Mouse (Mus musculus) liver, embryonic 11.5 days (tissue): ENCODE data around the gene Gm45208. TPM values are rescaled to one million over a fixed set of nuclear protein-coding genes. Genes with fewer than 3 reads are reported as not detected.

Experiments
- ATAC-seq: fragments of 200-750 bp; cut with Nextera tagmentation; replicated peaks from 2 replicates; pipeline ENCODE4 v1.8.0; 2017; ENCODE audit warnings: moderate number of reproducible peaks, mild to moderate bottlenecking, moderate TSS enrichment, moderate library complexity; ENCODE audit not compliant: low FRiP score
- DNase-seq: peaks from one replicate; pipeline ENCODE4 v3.0.0-alpha.2; 2017; ENCODE audit warnings: low spot score
- H3K27ac ChIP-seq: fragments of 300-500 bp; sonication (generic); 2 replicates; pipeline ENCODE4 v1.5.1; 2014; ENCODE audit warnings: mild to moderate bottlenecking, low read depth, low read length, control low read depth
- H3K27me3 ChIP-seq: fragments of 300-500 bp; sonication (generic); replicated peaks from 2 replicates; pipeline ENCODE4 v1.6.1; 2014; ENCODE audit warnings: low read length, mixed read lengths; ENCODE audit not compliant: control insufficient read depth, insufficient read depth
- H3K36me3 ChIP-seq: fragments of 300-500 bp; sonication (generic); 2 replicates; pipeline ENCODE4 v1.6.1; 2014; ENCODE audit warnings: mild to moderate bottlenecking, low read length, moderate library complexity, mixed read lengths; ENCODE audit not compliant: control insufficient read depth, insufficient read depth
- H3K4me1 ChIP-seq: fragments of 300-500 bp; sonication (generic); replicated peaks from 2 replicates; pipeline ENCODE4 v1.6.1; 2014; ENCODE audit warnings: low read length, mixed read lengths; ENCODE audit not compliant: control insufficient read depth, insufficient read depth
- H3K4me2 ChIP-seq: fragments of 300-500 bp; sonication (generic); 2 replicates; pipeline ENCODE4 v1.6.1; 2014; ENCODE audit warnings: mild to moderate bottlenecking, control low read depth, moderate library complexity
- H3K4me3 ChIP-seq: fragments of 300-500 bp; sonication (generic); 2 replicates; pipeline ENCODE4 v1.5.1; 2014; ENCODE audit warnings: low read depth, low read length, control low read depth
- H3K9ac ChIP-seq: fragments of 300-500 bp; sonication (generic); 2 replicates; pipeline ENCODE4 v1.6.1; 2014; ENCODE audit warnings: low read depth, low read length, control low read depth
- H3K9me3 ChIP-seq: fragments of 300-500 bp; sonication (generic); 2 replicates; pipeline ENCODE4 v1.6.1; 2016; ENCODE audit warnings: low read length, inconsistent platforms, mixed read lengths; ENCODE audit not compliant: control insufficient read depth
- WGBS: fragments of 180-500 bp; shearing (Covaris S2); extraction: QIAGEN DNeasy Blood & Tissue Kit; methylation state at CpG from one replicate; pipeline ENCODE4 v1.1.7; 2014; 5-methylcytosine and 5-hydroxymethylcytosine counted together
- polyA plus RNA-seq: library from polyadenylated mRNA; unstranded; fragments of >200 nt; fragmentation: Nextera tagmentation; extraction: Ambion mirVana; gene quantifications from 2 replicates; pipeline ENCODE4 v1.2.1, GENCODE M21; 2014

The Gm45208 gene
- polyA plus RNA-seq, 1 experiment from 2014 or later, result not detected

DNA sequence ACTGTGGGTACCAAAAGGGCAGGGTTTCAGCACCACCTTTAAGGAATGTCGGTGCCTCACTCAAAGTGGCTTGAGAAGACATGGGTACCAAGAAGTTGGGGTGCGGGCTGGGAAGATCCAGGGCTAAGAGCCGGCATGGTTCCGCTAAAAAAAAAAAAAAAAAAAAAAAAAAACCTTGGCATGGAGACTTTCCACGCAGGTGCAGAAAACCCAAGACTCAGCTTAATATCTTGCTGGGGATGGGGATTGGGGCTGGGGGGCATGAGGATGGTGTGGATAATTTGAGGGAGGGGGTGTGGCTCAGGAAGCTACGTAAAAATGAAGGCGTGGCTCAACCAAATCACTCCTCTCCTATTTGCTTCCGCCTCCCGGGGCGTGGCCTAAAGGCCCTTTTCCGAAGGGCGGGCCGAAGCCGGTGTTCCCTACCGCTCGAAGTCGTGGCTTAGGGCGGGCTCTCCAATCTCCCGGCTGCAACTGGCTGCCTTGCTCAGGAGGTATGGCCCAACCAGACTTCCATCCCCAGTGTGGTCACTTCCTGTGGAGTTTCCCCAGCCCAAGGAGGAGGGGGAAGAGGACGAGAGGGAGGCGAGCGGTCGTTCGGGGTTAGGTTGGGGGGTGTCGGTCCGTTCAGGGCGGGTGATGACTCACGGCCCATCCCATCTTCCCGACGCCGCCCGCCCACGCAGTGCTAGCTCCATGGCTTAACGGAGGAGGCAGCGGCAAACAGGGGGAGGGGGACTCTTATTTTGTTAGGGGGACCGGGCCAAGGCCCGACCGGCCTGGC lies 40.3 kb downstream of the Gm45208 start, which contains the start of gene Tfe3:
Tfe3 (plus strand) TSS at position 424 of the 784 bp plus-strand sequence.
- ATAC-seq, result peak; percentile 92
- H3K4me1 ChIP-seq, result peaks cover 18% of the 10 kb centered on the region
- peak within 1 kb of the TSS; percentile 83 for H3K4me2 ChIP-seq
- peak within 1 kb of the TSS; percentile 53 for H3K27ac ChIP-seq
- no peaks in the 10 kb centered on the region for H3K9me3 ChIP-seq
- H3K36me3 ChIP-seq, result no peaks in the 10 kb centered on the region
- 7% methylated on average over 38 of the region's 38 CpGs for WGBS
- peak within 1 kb of the TSS; percentile 69 for H3K9ac ChIP-seq
- H3K4me3 ChIP-seq, result peak within 1 kb of the TSS; percentile 73
- peak; percentile 78 for DNase-seq
- H3K27me3 ChIP-seq, result no peaks in the 10 kb centered on the region

GRCm38 (mm10) chrX:7762921-7763197 lies 40.8 kb downstream of the Gm45208 start:
- Histone ChIP-seq H3K27me3 (no peaks in the 10 kb centered on the region), H3K36me3 (no peaks in the 10 kb centered on the region), H3K4me2 (peak overlapping the region; percentile 83), H3K9ac (peak overlapping the region; percentile 69), H3K4me3 (peak overlapping the region; percentile 73), H3K9me3 (no peaks in the 10 kb centered on the region), H3K27ac (peak overlapping the region; percentile 53), H3K4me1 (peaks cover 18% of the 10 kb centered on the region)
- no peak for DNase-seq
- 14% methylated on average over 21 of the region's 21 CpGs for WGBS
- ATAC-seq, result peak; percentile 16

- H3K9ac ChIP-seq, result peak overlapping the region; percentile 30; the same call in 1 of the 2 replicates
- ATAC-seq, result peak; percentile 14; the same call in 1 of the 2 replicates
- no peaks in the 10 kb centered on the region for H3K27me3 ChIP-seq
- H3K9me3 ChIP-seq, result no peaks in the 10 kb centered on the region
- peak overlapping the region; percentile 32 for H3K27ac ChIP-seq
- peak overlapping the region; percentile 73 for H3K4me3 ChIP-seq
- peaks cover 18% of the 10 kb centered on the region for H3K4me1 ChIP-seq
- DNase-seq, result peak; percentile 43
- no peaks in the 10 kb centered on the region for H3K36me3 ChIP-seq
- 12% methylated on average over 22 of the region's 22 CpGs for WGBS
- H3K4me2 ChIP-seq, result peak overlapping the region; percentile 83
Measured at GRCm38 (mm10) chrX:7763631-7764393, 41.8 kb downstream of the Gm45208 start.

DNA sequence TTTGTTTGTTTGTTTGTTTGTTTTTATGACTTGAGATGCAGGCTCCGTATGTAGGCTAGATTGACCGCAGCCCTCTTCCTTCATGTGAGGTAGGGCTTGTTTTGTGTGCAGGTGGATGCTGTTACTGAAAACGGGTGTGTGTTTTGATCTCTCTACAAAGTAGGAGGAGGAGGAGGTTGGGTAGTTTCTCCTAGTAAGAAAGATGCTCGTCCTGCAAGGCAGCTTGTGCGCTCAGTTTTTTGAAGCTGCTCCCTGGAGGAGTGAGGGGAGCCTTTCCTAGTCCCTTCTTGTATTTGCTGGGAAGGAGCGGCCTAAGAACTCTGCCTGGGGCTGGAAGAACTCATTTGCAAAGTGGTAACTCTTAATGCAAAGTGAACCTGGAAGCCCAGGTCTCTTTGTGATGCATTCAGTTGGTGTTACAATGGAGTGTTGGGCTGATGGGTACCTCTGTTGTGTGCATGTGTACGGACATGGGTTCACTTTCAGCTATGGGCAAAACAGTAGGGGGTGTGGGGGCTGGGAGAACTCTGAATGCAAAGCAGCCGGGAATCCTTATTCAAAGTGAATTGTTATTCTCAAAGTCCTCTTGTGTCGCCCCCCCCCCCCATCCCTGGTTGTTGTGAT lies 42.7 kb downstream of the Gm45208 start:
- WGBS, result 22% methylated on average over 9 of the region's 9 CpGs
- Histone ChIP-seq H3K4me2 (peak overlapping the region; percentile 83), H3K4me1 (peaks cover 18% of the 10 kb centered on the region), H3K9me3 (no peaks in the 10 kb centered on the region), H3K9ac (peak overlapping the region; percentile 25), H3K27me3 (no peaks in the 10 kb centered on the region), H3K4me3 (peak overlapping the region; percentile 73), H3K36me3 (peaks cover 2% of the 10 kb centered on the region; the same call in 1 of the 2 replicates), H3K27ac (no peak overlapping the region)
- no peak for ATAC-seq
- DNase-seq, result no peak

- peak overlapping the region; percentile 83 for H3K4me2 ChIP-seq
- H3K27ac ChIP-seq, result no peak overlapping the region; the same call in 1 of the 2 replicates
- no peak for DNase-seq
- peaks cover 18% of the 10 kb centered on the region for H3K4me1 ChIP-seq
- H3K27me3 ChIP-seq, result no peaks in the 10 kb centered on the region
- peak overlapping the region; percentile 73 for H3K4me3 ChIP-seq
- no peak for ATAC-seq
- H3K9me3 ChIP-seq, result no peaks in the 10 kb centered on the region
- peak overlapping the region; percentile 40; the same call in 1 of the 2 replicates for H3K9ac ChIP-seq
- WGBS, result 20% methylated on average over 13 of the region's 13 CpGs
- H3K36me3 ChIP-seq, result peaks cover 2% of the 10 kb centered on the region; the same call in 1 of the 2 replicates
Measured at GRCm38 (mm10) chrX:7765281-7765670, 43.2 kb downstream of the Gm45208 start.

DNA sequence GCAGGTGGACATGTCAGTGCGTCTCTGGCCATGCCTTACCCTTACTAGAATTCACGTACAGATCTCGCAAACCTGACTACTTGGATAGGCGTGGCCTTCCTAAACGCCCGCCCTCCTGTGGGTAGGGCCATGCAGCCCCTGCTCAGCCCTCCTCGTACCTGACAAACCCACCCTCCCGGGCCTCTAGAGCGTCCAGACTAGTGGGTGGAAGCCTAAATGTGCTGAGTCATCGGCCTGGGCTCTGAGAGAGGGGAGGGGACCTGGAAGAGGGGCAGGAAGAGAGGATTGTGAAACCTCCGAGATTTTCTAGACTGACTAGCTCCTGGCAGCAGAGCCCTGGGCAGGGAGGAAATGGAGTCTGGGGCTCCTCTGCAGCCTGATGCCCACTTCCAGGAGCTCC lies 43.7 kb downstream of the Gm45208 start:
- 9% methylated on average over 11 of the region's 11 CpGs for WGBS
- Histone ChIP-seq H3K4me1 (peaks cover 18% of the 10 kb centered on the region), H3K36me3 (peaks cover 2% of the 10 kb centered on the region; the same call in 1 of the 2 replicates), H3K4me3 (peak overlapping the region; percentile 73), H3K4me2 (peak overlapping the region; percentile 83), H3K9me3 (no peaks in the 10 kb centered on the region), H3K27ac (no peak overlapping the region), H3K9ac (no peak overlapping the region), H3K27me3 (no peaks in the 10 kb centered on the region)
- ATAC-seq (peak; percentile 52), DNase-seq (peak; percentile 61)

DNA sequence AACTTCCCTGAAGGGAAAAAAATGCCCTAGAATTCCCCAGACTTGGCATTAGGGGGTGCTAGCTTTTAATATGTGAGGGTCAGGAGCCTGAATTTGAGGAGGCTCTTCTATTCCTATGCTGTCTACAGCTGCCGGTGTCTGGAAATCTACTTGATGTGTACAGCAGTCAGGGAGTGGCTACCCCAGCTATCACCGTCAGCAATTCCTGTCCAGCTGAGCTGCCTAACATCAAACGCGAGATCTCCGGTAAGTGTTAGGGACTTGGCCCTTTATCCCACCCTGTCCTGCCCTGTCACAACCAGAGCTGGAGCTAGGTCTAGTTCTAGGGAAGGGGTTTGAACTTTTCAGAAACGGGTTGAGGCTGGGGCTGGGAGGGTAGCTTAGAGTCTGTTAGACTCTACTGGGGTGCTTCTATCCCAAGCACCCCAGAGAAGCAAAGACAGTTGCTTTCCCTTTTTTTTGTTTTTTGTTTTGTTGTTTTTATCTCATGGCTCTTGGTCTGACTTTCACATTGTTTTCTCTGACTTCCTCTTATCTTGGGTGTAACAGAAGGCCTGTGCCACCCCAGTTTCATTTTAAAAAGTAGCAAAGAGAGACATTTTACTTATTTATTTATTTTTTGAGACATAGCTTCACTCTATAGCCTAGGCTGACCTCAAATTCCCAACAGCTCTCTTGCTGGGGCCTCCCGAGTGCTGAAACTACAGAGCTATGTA lies 47.4 kb downstream of the Gm45208 start:
- H3K9me3 ChIP-seq, result no peaks in the 10 kb centered on the region
- peak overlapping the region; percentile 40; the same call in 1 of the 2 replicates for H3K4me2 ChIP-seq
- peak; percentile 46 for ATAC-seq
- peaks cover 11% of the 10 kb centered on the region for H3K4me1 ChIP-seq
- peak overlapping the region; percentile 66 for H3K27ac ChIP-seq
- H3K9ac ChIP-seq, result peak overlapping the region; percentile 14; the same call in 1 of the 2 replicates
- no peaks in the 10 kb centered on the region for H3K27me3 ChIP-seq
- H3K36me3 ChIP-seq, result peaks cover 2% of the 10 kb centered on the region; the same call in 1 of the 2 replicates
- no peak overlapping the region for H3K4me3 ChIP-seq
- 58% methylated on average over 7 of the region's 7 CpGs for WGBS
- no peak for DNase-seq

- no peak overlapping the region for H3K4me2 ChIP-seq
- no peaks in the 10 kb centered on the region for H3K9me3 ChIP-seq
- 49% methylated on average over 2 of the region's 2 CpGs for WGBS
- H3K4me3 ChIP-seq, result no peak overlapping the region
- H3K27ac ChIP-seq, result no peak overlapping the region
- ATAC-seq (no peak), DNase-seq (no peak)
- no peak overlapping the region for H3K9ac ChIP-seq
- no peaks in the 10 kb centered on the region; the same call in 1 of the 2 replicates for H3K4me1 ChIP-seq
- H3K27me3 ChIP-seq, result no peaks in the 10 kb centered on the region
- H3K36me3 ChIP-seq, result peaks cover 2% of the 10 kb centered on the region; the same call in 1 of the 2 replicates
Measured at GRCm38 (mm10) chrX:7772766-7773165, 50.7 kb downstream of the Gm45208 start.
